Mouse (Mus musculus): ENCODE results near the gene Pgam2.

The Pgam2 gene

GRCm38 (mm10) chr11:5766019-5766418 is 37.5 kb downstream of the Pgam2 start:
- in situ Hi-C loops (cut with MboI), result no loop called here

- in situ Hi-C loops (cut with MboI), result no loop called here
These were observed 40.9 kb downstream of the Pgam2 start for GRCm38 (mm10) chr11:5762633-5762982.

- in situ Hi-C loops (cut with MboI), result no loop called here
These were observed 41.5 kb downstream of the Pgam2 start, which contains the start of gene Urgcp for GRCm38 (mm10) chr11:5761820-5762632. TSS of gene Urgcp (minus strand) at chr11:5762376.

- in situ Hi-C loops (cut with MboI), result no loop called here
These were observed 49.8 kb downstream of the Pgam2 start for GRCm38 (mm10) chr11:5753755-5754154.

Data from mature B cell (primary cell).